Mouse (Mus musculus): ENCODE measurements at regions not wholly inside any gene's neighbourhood (a gene's known extent, or its start where the extent isn't known, plus 50 kb on each side); places are given as distances from the start of the nearest gene placed in this dataset.

GRCm38 (mm10) chr9:67698796-67699195, 60.4 kb upstream of the C2cd4b start:
- no peak for DNase-seq (ENCODE audit: low spot score)

GRCm38 (mm10) chr9:67699846-67700579, 59.2 kb upstream of the C2cd4b start:
- no peak for DNase-seq (ENCODE audit: low spot score)

- no peak for DNase-seq (ENCODE audit: low spot score)
Observed at GRCm38 (mm10) chr9:67708246-67708960, 50.8 kb upstream of the C2cd4b start.

Measured in spleen, adult 12 weeks (tissue).